Mouse (Mus musculus) neural tube, embryonic 10.5 days (tissue): ENCODE results near the gene Fam205a1.
A peak's percentile ranks its signal among the peaks of the same experiment; 100 is the strongest.
"Not testable (repeated sequence)": the region's sequence is repeated elsewhere in the genome, so short reads cannot be mapped to it uniquely, and the experiment has no call there.

Source experiments
- DNase-seq: peaks from one replicate; pipeline ENCODE4 v3.0.0-alpha.2; 2017; ENCODE audit warnings: low spot score; ENCODE audit errors: extremely low spot score

Gene Fam205a1

GRCm38 (mm10) chr4:42853788-42854187 is at the start of gene Fam205a1:
Gene Fam205a1, minus strand, starts transcription at chr4:42853888.
- DNase-seq: not testable (repeated sequence)

- DNase-seq: no peak
Observed at GRCm38 (mm10) chr4:42902730-42903129, 49.0 kb upstream of the Fam205a1 start.

GRCm38 (mm10) chr4:42902174-42902573 is 48.5 kb upstream of the Fam205a1 start:
- DNase-seq: peak; percentile 29

GRCm38 (mm10) chr4:42900878-42901277 is 47.2 kb upstream of the Fam205a1 start:
- no peak for DNase-seq

- DNase-seq: no peak
Observed at GRCm38 (mm10) chr4:42898914-42899313, 45.2 kb upstream of the Fam205a1 start.

- DNase-seq: no peak
Observed at GRCm38 (mm10) chr4:42895118-42895517, 41.4 kb upstream of the Fam205a1 start.

GRCm38 (mm10) chr4:42891176-42891575 is 37.5 kb upstream of the Fam205a1 start:
- DNase-seq: no peak

GRCm38 (mm10) chr4:42888806-42889205 is 35.1 kb upstream of the Fam205a1 start:
- DNase-seq: no peak

- no peak for DNase-seq
Observed at GRCm38 (mm10) chr4:42886926-42887325, 33.2 kb upstream of the Fam205a1 start.

GRCm38 (mm10) chr4:42880677-42880948 is 26.9 kb upstream of the Fam205a1 start:
- no peak for DNase-seq

GRCm38 (mm10) chr4:42879829-42880676 is 26.4 kb upstream of the Fam205a1 start:
- no peak for DNase-seq

- no peak for DNase-seq
Observed at GRCm38 (mm10) chr4:42877657-42878056, 24.0 kb upstream of the Fam205a1 start.

- peak; percentile 52 for DNase-seq
Observed at GRCm38 (mm10) chr4:42876586-42877291, 23.1 kb upstream of the Fam205a1 start.

- no peak for DNase-seq
Observed at GRCm38 (mm10) chr4:42874134-42874533, 20.4 kb upstream of the Fam205a1 start, which contains the start of gene Fam205c. Gene Fam205c, minus strand, starts transcription at chr4:42874234.

GRCm38 (mm10) chr4:42872746-42873435 is 19.2 kb upstream of the Fam205a1 start:
- DNase-seq: no peak

GRCm38 (mm10) chr4:42872151-42872550 is 18.5 kb upstream of the Fam205a1 start:
- DNase-seq: no peak

GRCm38 (mm10) chr4:42870748-42871147 is 17.1 kb upstream of the Fam205a1 start:
- no peak for DNase-seq

GRCm38 (mm10) chr4:42868193-42868592 is 14.5 kb upstream of the Fam205a1 start:
- no peak for DNase-seq

- DNase-seq: no peak
Observed at GRCm38 (mm10) chr4:42867390-42867789, 13.7 kb upstream of the Fam205a1 start.

GRCm38 (mm10) chr4:42863487-42863886 is 9.8 kb upstream of the Fam205a1 start:
- DNase-seq: not testable (repeated sequence)

- not testable (repeated sequence) for DNase-seq
Observed at GRCm38 (mm10) chr4:42860483-42860882, 6.8 kb upstream of the Fam205a1 start.

- not testable (repeated sequence) for DNase-seq
Observed at GRCm38 (mm10) chr4:42856671-42857070, 3.0 kb upstream of the Fam205a1 start, which contains the start of gene Gm12394. Gene Gm12394, minus strand, starts transcription at chr4:42856771.
